Mouse (Mus musculus) R1 (cell line): ENCODE measurements around the gene Hjurp.

Experiments
- DNase-seq: peaks from one replicate; pipeline ENCODE4 v3.0.0-alpha.2; 2018; ENCODE audit warnings: low read depth, low spot score

Hjurp gene

GRCm38 (mm10) chr1:88260604-88261377 lies 16.6 kb downstream of the Hjurp start:
- no peak for DNase-seq

- no peak for DNase-seq
Measured at GRCm38 (mm10) chr1:88260114-88260513, 17.3 kb downstream of the Hjurp start.

DNA sequence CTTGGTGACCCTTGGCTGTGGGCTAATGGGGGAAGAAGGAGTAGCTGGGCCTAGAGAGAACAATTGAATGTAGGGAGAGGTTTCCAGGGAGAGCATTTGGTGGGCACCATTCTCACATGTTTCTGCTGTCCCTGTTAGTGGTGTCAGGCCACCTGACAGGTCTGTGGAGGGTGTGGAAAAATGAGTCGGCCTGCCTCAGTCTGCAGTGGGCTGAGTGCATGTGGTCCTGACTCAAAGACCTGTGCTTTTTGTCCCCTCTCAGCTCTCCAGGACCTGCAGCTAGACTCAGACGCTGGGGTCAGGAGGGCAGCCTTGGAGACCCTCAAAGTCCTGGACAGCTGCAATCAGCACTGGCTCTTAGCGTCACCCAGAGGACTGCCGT lies 17.8 kb downstream of the Hjurp start:
- DNase-seq = no peak

DNA sequence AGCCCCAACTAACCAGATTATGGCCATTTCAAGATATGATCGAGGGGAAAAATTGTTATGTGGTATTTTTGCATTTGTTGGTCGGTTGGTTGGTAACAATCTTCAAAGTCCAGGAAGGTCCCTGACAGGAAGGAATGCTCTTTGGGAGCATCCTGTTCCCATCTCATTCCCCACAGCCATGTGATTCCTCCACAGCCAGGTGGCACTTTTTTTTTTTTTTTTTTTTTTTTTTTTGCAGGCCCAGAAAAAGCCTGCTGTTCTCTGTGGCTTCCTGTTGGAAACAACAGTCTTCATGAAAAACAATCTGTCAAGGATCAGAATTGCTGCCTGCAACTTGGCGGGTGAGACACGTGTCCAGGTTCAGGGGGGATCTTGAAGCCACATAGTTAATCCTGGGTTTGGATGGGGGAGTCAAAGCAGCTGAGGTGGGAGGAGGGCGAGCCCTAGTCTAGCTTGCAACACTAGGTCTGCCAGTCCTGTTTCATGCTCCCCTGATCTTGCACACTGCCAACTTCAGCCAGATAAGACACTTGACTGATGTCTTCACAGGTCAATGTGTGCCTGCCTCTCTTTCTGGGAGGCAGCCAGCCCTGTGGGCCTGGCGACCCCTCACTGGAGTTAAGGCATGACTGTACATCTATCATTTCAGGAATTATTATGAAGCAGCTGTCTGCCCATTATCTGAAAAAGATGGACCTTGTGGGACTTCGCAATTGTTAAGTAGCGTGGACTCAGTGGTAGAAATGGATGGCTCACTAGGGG lies 18.4 kb downstream of the Hjurp start:
- no peak for DNase-seq

DNA sequence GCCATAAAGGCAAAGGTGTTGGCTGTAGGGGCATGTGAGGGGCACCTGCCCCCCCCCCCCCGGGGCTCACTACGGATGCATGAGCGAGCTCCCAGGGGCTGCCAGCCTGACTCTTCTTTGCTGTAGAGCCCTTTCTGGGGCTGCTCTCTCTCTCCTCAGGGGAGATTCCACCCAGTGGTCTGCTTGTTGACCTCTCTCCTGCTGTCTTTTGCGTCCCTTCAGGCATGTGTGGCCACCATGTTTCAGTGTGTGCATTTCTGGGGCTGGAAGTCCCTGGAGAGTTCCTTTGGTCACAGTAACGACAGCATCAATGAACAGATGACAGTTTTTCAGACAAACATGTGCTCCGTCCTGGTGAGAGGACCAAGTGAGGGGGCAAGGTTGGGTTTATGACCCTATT lies 19.1 kb downstream of the Hjurp start:
- DNase-seq = no peak

DNA sequence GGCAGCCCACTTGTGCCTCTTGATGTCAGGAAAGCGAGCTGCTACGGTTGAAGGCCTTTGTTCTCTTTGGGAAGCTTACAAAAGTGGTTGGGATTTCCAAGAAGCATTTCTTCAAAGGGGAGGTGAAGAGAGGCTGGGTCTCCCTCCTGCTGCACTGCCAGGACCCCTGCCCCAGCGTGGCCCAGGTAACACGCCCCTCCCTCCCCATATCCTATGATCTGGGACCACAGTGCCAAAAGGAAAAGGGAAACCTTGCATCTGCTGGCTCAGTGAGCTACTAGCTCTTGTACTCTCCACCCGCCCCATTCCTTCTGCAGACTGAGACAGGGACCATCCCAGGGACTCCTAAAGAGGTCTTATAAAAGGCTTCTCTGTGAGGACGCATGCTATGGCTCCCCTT lies 19.8 kb downstream of the Hjurp start:
- no peak for DNase-seq

GRCm38 (mm10) chr1:88256886-88257663 lies 20.4 kb downstream of the Hjurp start:
- no peak for DNase-seq

DNA sequence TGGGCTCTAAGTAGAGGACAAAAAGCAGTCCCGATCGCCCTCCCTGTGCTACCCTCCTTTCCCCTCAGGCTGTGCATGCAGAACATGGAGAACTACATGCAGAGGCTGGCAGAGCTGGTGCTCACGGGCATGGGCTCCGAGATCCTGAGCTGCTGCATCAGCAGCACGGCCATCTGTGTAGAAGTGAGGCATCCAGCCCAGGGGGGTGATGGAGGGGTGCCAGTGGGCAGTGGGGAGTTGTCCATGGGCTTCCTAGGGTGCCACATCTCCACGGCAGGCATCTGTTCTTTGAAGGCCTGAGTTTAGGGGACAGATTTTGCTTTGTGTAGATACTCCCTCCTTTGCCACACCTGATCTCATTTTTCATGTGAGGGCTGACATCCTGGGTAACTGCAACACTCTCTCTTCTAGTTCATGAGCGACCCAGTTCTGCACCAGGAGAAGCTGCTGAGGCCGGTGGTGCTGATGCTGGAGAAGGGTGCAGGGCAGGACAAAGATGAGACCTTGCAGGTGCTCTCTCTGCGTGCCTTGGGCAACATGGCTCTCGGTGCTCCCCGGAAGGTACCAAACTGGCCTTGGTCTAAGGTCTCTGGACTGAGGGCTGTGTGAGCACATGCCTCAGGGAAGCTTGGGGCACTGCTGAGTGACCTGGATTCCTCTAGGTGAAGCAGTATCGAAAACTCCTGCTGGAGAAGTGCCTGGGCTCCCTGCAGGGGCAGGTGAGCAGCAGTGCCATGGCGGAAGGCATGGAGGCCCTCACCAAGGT lies 21.3 kb downstream of the Hjurp start:
- DNase-seq = no peak

GRCm38 (mm10) chr1:88255466-88255857 lies 22.0 kb downstream of the Hjurp start:
- DNase-seq = no peak

- no peak for DNase-seq
Measured at GRCm38 (mm10) chr1:88254793-88255465, 22.5 kb downstream of the Hjurp start.

DNA sequence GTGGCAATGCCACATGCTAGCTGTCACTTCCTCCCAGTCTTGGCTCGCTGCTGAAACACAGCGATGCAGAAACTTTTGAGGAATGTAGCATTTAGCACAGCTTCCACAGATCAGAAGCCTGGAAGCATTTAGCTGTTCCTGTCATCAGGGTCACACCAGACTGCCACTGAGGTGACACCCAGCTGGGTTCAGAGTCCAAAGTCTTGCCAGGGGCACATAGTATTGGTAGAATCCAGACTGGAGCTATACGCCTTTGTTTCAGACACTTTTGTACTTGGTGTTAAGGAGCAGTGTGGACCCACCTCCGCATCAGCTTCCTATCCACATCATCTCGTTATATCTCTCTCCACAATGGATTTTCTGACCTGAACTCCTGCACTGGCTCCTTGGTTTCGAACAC lies 23.9 kb downstream of the Hjurp start:
- DNase-seq = no peak

DNA sequence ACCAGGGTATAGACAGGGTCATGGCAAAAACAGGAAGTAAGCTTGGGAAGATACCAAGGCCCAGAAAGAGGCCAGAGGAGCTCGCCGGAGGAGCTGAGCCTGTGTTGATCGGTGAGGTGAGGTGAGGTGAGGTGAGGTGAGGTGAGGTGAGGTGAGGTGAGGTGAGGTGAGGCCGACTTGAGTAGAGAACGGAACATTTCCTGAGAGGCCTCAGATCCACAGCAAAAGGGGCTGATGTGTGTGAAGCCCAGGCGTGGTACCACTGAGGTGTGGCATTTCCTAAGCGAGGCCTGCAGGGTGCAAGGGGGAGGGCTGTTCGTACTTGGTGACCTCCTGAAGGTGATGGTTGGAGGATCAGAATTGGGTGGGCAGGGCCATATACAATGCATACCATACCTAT lies 24.3 kb downstream of the Hjurp start:
- no peak for DNase-seq

- DNase-seq = no peak
Measured at GRCm38 (mm10) chr1:88250023-88250422, 27.4 kb downstream of the Hjurp start.

GRCm38 (mm10) chr1:88249596-88249995 lies 27.8 kb downstream of the Hjurp start:
- DNase-seq = no peak

GRCm38 (mm10) chr1:88248658-88249057 lies 28.8 kb downstream of the Hjurp start:
- DNase-seq = no peak

- DNase-seq = no peak
Measured at GRCm38 (mm10) chr1:88247660-88248059, 29.8 kb downstream of the Hjurp start.

- DNase-seq = no peak
Measured at GRCm38 (mm10) chr1:88246386-88246785, 31.0 kb downstream of the Hjurp start.

DNA sequence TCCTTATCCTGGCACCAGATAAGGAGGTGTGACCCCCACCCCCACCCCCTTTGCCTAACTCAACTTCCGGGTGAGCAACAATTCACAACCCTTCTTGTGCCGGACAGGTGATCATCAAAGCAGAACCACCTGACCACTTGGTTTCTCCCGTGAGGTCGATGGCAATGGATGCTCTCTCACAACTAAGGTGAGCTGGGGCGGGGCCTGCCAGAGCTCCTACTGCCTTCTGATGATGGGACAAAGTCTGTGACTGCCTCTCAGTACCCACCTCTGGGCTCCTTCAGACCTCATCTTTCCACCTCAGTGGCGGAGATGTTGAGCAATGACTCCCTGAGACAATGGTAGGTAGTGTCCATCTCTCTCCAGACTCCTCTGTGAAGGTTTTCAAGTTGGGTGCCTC lies 31.6 kb downstream of the Hjurp start:
- no peak for DNase-seq

GRCm38 (mm10) chr1:88243861-88244260 lies 33.6 kb downstream of the Hjurp start:
- no peak for DNase-seq

GRCm38 (mm10) chr1:88240579-88240978 lies 36.9 kb downstream of the Hjurp start:
- DNase-seq = no peak

DNA sequence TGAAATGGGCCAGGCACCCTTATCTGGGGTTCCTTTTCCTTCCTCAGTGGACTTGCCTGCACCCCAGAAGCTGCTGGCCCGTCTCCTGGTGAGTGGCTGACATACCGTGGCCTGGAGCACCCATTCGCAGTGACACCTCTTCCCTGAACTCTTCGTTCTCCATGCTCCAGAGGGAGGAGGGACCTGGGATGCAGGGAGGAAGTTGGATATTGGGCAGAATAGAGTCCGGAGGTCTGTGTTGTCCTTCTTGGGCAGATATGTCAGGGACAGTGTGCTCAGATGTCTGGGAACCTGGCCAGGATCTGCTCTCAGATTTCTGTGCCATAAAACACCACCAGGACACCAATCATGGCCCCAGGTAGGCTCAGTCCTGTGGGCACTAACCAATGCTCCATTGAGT lies 37.4 kb downstream of the Hjurp start:
- no peak for DNase-seq
